Mouse (Mus musculus): Measurements from ENCODE around the gene Bloc1s5. TPM values are rescaled to one million over a fixed set of nuclear protein-coding genes. Genes with fewer than 3 reads are reported as not detected.

Gene Bloc1s5
- polyA plus RNA-seq, 1 experiment from 2014 or later = 19.7 TPM

DNA sequence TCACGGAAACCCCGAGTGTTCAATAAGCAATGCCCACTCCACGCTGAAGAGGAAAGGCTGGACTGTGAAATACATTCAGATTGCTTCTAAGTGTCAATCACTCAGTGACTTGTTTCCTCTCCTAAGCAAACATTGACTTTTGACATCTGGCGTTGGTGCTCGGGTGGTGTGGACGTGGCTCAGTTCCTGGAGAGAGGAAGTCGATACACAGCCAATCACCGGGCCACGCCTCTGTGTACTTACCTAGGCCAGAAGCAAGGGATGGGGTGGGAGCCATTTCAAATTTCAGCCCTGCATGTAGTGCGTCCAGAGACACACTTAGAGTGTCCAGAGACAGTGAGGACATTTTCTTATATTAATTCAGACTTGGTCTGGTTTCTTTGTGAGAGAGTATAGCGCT lies 80.3 kb downstream of the Bloc1s5 start:
- ATAC-seq (replicated peaks; ENCODE audit: extremely low read depth, insufficient read depth, low FRiP score) = no peak
- Histone ChIP-seq H3K4me2 (ENCODE audit: low read depth, low read length) (no peak overlapping the region), H3K27ac (ENCODE audit: low read length) (no peak overlapping the region), H3K27me3 (ENCODE audit: control insufficient read depth, insufficient read depth, low read length) (no peaks in the 10 kb centered on the region), H3K9me3 (replicated peaks; ENCODE audit: control insufficient read depth, low read length) (no peaks in the 10 kb centered on the region), H3K9ac (ENCODE audit: low read length) (no peak overlapping the region), H3K36me3 (ENCODE audit: control insufficient read depth, insufficient read depth) (no peaks in the 10 kb centered on the region), H3K4me1 (ENCODE audit: control insufficient read depth, insufficient read depth, low read length) (no peaks in the 10 kb centered on the region), H3K4me3 (ENCODE audit: low read length) (no peak overlapping the region)
- 68% methylated on average over 11 of the region's 11 CpGs for WGBS

GRCm38 (mm10) chr13:38554210-38554609 lies 80.7 kb downstream of the Bloc1s5 start:
- Histone ChIP-seq H3K9ac (ENCODE audit: low read length) (no peak overlapping the region), H3K4me3 (ENCODE audit: low read length) (no peak overlapping the region), H3K4me1 (ENCODE audit: control insufficient read depth, insufficient read depth, low read length) (no peaks in the 10 kb centered on the region), H3K4me2 (ENCODE audit: low read depth, low read length) (no peak overlapping the region), H3K36me3 (ENCODE audit: control insufficient read depth, insufficient read depth) (no peaks in the 10 kb centered on the region), H3K9me3 (replicated peaks; ENCODE audit: control insufficient read depth, low read length) (no peaks in the 10 kb centered on the region), H3K27ac (ENCODE audit: low read length) (no peak overlapping the region), H3K27me3 (ENCODE audit: control insufficient read depth, insufficient read depth, low read length) (no peaks in the 10 kb centered on the region)
- no peak for ATAC-seq (replicated peaks; ENCODE audit: extremely low read depth, insufficient read depth, low FRiP score)
- 44% methylated on average over 3 of the region's 3 CpGs for WGBS

- H3K9me3 ChIP-seq (replicated peaks; ENCODE audit: control insufficient read depth, low read length) = no peaks in the 10 kb centered on the region
- no peaks in the 10 kb centered on the region for H3K27me3 ChIP-seq (ENCODE audit: control insufficient read depth, insufficient read depth, low read length)
- no peak overlapping the region for H3K27ac ChIP-seq (ENCODE audit: low read length)
- WGBS = 74% methylated on average over 5 of the region's 5 CpGs
- no peaks in the 10 kb centered on the region for H3K4me1 ChIP-seq (ENCODE audit: control insufficient read depth, insufficient read depth, low read length)
- ATAC-seq (replicated peaks; ENCODE audit: extremely low read depth, insufficient read depth, low FRiP score) = no peak
- no peak overlapping the region for H3K4me3 ChIP-seq (ENCODE audit: low read length)
- H3K9ac ChIP-seq (ENCODE audit: low read length) = no peak overlapping the region
- no peak overlapping the region for H3K4me2 ChIP-seq (ENCODE audit: low read depth, low read length)
- no peaks in the 10 kb centered on the region for H3K36me3 ChIP-seq (ENCODE audit: control insufficient read depth, insufficient read depth)
Observed at GRCm38 (mm10) chr13:38548681-38549080, 86.2 kb downstream of the Bloc1s5 start.

DNA sequence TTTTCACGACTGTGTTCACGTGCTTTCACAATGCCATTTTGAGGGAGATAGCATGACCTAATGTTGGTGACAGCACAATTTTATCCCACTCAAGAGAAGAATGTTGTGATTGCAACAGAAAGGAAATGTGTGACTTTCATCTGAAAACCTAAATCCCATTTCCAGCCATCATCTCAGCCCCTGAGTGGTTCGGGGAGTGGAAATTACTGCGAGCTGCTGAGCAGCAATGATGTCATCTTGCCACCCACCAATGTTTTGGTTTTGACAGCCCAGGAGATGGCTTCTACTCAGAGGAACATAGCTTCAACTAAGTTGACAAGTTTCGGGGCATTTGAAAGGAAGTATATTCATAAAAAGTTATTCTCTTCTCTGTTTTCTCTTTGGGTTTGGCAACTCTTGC lies 87.2 kb downstream of the Bloc1s5 start:
- no peaks in the 10 kb centered on the region for H3K9me3 ChIP-seq (replicated peaks; ENCODE audit: control insufficient read depth, low read length)
- no peaks in the 10 kb centered on the region for H3K4me1 ChIP-seq (ENCODE audit: control insufficient read depth, insufficient read depth, low read length)
- H3K27me3 ChIP-seq (ENCODE audit: control insufficient read depth, insufficient read depth, low read length) = no peaks in the 10 kb centered on the region
- no peak overlapping the region for H3K4me3 ChIP-seq (ENCODE audit: low read length)
- H3K4me2 ChIP-seq (ENCODE audit: low read depth, low read length) = no peak overlapping the region
- no peak overlapping the region for H3K9ac ChIP-seq (ENCODE audit: low read length)
- no peak for ATAC-seq (replicated peaks; ENCODE audit: extremely low read depth, insufficient read depth, low FRiP score)
- no peak overlapping the region for H3K27ac ChIP-seq (ENCODE audit: low read length)
- 68% methylated on average over 5 of the region's 5 CpGs for WGBS
- no peaks in the 10 kb centered on the region for H3K36me3 ChIP-seq (ENCODE audit: control insufficient read depth, insufficient read depth)

- no peaks in the 10 kb centered on the region for H3K27me3 ChIP-seq (ENCODE audit: control insufficient read depth, insufficient read depth, low read length)
- H3K27ac ChIP-seq (ENCODE audit: low read length) = no peak overlapping the region
- no peak overlapping the region for H3K4me2 ChIP-seq (ENCODE audit: low read depth, low read length)
- H3K4me3 ChIP-seq (ENCODE audit: low read length) = no peak overlapping the region
- no peaks in the 10 kb centered on the region for H3K9me3 ChIP-seq (replicated peaks; ENCODE audit: control insufficient read depth, low read length)
- 75% methylated on average over 4 of the region's 4 CpGs for WGBS
- ATAC-seq (replicated peaks; ENCODE audit: extremely low read depth, insufficient read depth, low FRiP score) = no peak
- no peaks in the 10 kb centered on the region for H3K4me1 ChIP-seq (ENCODE audit: control insufficient read depth, insufficient read depth, low read length)
- no peaks in the 10 kb centered on the region for H3K36me3 ChIP-seq (ENCODE audit: control insufficient read depth, insufficient read depth)
- H3K9ac ChIP-seq (ENCODE audit: low read length) = no peak overlapping the region
Observed at GRCm38 (mm10) chr13:38546754-38547153, 88.2 kb downstream of the Bloc1s5 start.

GRCm38 (mm10) chr13:38545460-38545859 lies 89.4 kb downstream of the Bloc1s5 start:
- no peak for ATAC-seq (replicated peaks; ENCODE audit: extremely low read depth, insufficient read depth, low FRiP score)
- Histone ChIP-seq H3K4me2 (ENCODE audit: low read depth, low read length) (no peak overlapping the region), H3K4me1 (ENCODE audit: control insufficient read depth, insufficient read depth, low read length) (no peaks in the 10 kb centered on the region), H3K36me3 (ENCODE audit: control insufficient read depth, insufficient read depth) (no peaks in the 10 kb centered on the region), H3K9ac (ENCODE audit: low read length) (no peak overlapping the region), H3K4me3 (ENCODE audit: low read length) (no peak overlapping the region), H3K27ac (ENCODE audit: low read length) (no peak overlapping the region), H3K9me3 (replicated peaks; ENCODE audit: control insufficient read depth, low read length) (no peaks in the 10 kb centered on the region), H3K27me3 (ENCODE audit: control insufficient read depth, insufficient read depth, low read length) (no peaks in the 10 kb centered on the region)
- 56% methylated on average over 3 of the region's 3 CpGs for WGBS

GRCm38 (mm10) chr13:38544769-38545445 lies 90.0 kb downstream of the Bloc1s5 start:
- H3K4me1 ChIP-seq (ENCODE audit: control insufficient read depth, insufficient read depth, low read length) = no peaks in the 10 kb centered on the region
- H3K4me3 ChIP-seq (ENCODE audit: low read length) = no peak overlapping the region
- WGBS = 79% methylated on average over 8 of the region's 8 CpGs
- H3K27me3 ChIP-seq (ENCODE audit: control insufficient read depth, insufficient read depth, low read length) = no peaks in the 10 kb centered on the region
- no peaks in the 10 kb centered on the region for H3K36me3 ChIP-seq (ENCODE audit: control insufficient read depth, insufficient read depth)
- no peak for ATAC-seq (replicated peaks; ENCODE audit: extremely low read depth, insufficient read depth, low FRiP score)
- no peak overlapping the region for H3K27ac ChIP-seq (ENCODE audit: low read length)
- H3K9ac ChIP-seq (ENCODE audit: low read length) = no peak overlapping the region
- H3K9me3 ChIP-seq (replicated peaks; ENCODE audit: control insufficient read depth, low read length) = no peaks in the 10 kb centered on the region
- no peak overlapping the region for H3K4me2 ChIP-seq (ENCODE audit: low read depth, low read length)

DNA sequence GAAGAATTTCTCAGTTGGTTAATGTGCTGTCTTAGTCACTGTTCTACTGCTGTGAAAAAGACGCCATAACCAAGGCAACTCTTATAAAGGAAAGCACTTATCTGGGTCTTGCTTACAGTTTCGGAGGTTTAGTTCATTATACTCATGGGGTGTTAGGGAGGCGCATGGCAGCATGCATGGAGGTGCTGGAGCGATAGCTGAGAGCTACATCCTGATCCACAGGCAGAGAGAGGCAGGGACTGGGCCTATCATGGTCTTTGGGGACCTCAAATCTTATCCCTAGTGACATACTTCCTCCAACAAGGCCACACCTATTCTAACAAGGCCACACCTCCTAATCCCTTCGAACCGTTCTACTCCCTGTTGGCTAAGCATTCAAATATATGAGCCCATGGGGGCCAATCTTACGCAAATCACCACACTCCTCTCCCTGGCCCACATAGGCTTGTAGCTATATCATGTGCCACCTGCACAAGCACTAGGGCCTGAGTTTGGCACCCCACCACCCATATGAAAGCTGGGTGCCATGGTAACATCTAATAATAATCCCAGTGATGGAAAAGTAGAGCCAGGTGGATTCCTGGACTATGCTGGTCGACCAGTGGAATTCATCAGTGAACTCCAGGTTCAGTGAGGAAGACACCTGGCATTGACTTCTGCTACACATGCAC lies 91.3 kb downstream of the Bloc1s5 start:
- H3K27ac ChIP-seq (ENCODE audit: low read length) = no peak overlapping the region
- H3K4me1 ChIP-seq (ENCODE audit: control insufficient read depth, insufficient read depth, low read length) = no peaks in the 10 kb centered on the region
- no peaks in the 10 kb centered on the region for H3K36me3 ChIP-seq (ENCODE audit: control insufficient read depth, insufficient read depth)
- no peak overlapping the region for H3K4me3 ChIP-seq (ENCODE audit: low read length)
- no peaks in the 10 kb centered on the region for H3K9me3 ChIP-seq (replicated peaks; ENCODE audit: control insufficient read depth, low read length)
- H3K9ac ChIP-seq (ENCODE audit: low read length) = no peak overlapping the region
- no peaks in the 10 kb centered on the region for H3K27me3 ChIP-seq (ENCODE audit: control insufficient read depth, insufficient read depth, low read length)
- WGBS = 81% methylated on average over 8 of the region's 8 CpGs
- no peak overlapping the region for H3K4me2 ChIP-seq (ENCODE audit: low read depth, low read length)
- no peak for ATAC-seq (replicated peaks; ENCODE audit: extremely low read depth, insufficient read depth, low FRiP score)

All from heart, embryonic 16.5 days (tissue).